27 mouse cellular contexts compared by ENCODE assay signal in genomic region chr6:8664956-8665355, GRCm38 (mm10).
"Had no signal": no experiment of that assay in that cellular context is flagged by ENCODE, and none has a peak within 500 bp of the region (broad histone marks: within the 10 kb centered on the region; RNA-seq: fewer than 3 reads in every experiment).

No protein-coding gene starts in this region.

- H3K27me3 ChIP-seq: heart, embryonic 13.5 days; heart, embryonic 15.5 days; hindbrain, embryonic 12.5 days; intestine, embryonic 15.5 days; limb, embryonic 15.5 days; liver, embryonic 12.5 days had no signal

- H3K4me2 ChIP-seq: heart, embryonic 11.5 days; heart, embryonic 13.5 days; heart, embryonic 15.5 days; hindbrain, embryonic 12.5 days; hindbrain, embryonic 14.5 days; intestine, embryonic 15.5 days; limb, embryonic 15.5 days; liver, embryonic 12.5 days had no signal

- H3K9ac ChIP-seq: heart, embryonic 13.5 days; heart, embryonic 15.5 days; hindbrain, embryonic 12.5 days; hindbrain, embryonic 14.5 days; intestine, embryonic 15.5 days; limb, embryonic 15.5 days; liver, embryonic 12.5 days; liver, embryonic 14.5 days had no signal

- H3K4me1 ChIP-seq: heart, embryonic 15.5 days; intestine, embryonic 15.5 days; liver, embryonic 12.5 days had no signal

- ATAC-seq: hindbrain, embryonic 16.5 days; inflammation-experienced regulatory T-cells, adult 6 months; intestine, embryonic 15.5 days; intestine, postnatal 0 days; liver, embryonic 12.5 days had no signal

- H3K27ac ChIP-seq: gastrocnemius, adult 2 months; heart, adult 2 months; heart, embryonic 13.5 days; heart, embryonic 15.5 days; hindbrain, embryonic 10.5 days; hindbrain, embryonic 12.5 days; hindbrain, embryonic 14.5 days; intestine, embryonic 15.5 days; layer of hippocampus, adult 2 months; left cerebral cortex, adult 2 months; limb, embryonic 15.5 days; liver, embryonic 12.5 days; liver, embryonic 14.5 days had no signal

- DNase-seq: gastrocnemius, adult 2 months; gastrocnemius, postnatal 10 days; gastrocnemius, postnatal 25 days; heart, adult 2 months; heart, postnatal 14 days; heart, postnatal 36 days; kidney, adult 18-20 months; kidney, adult 8-10 months; kidney, postnatal 10 days; kidney, postnatal 25 days; kidney, postnatal 4 days; layer of hippocampus, adult 9-11 months had no signal

- H3K36me3 ChIP-seq: heart, embryonic 15.5 days; hindbrain, embryonic 10.5 days; hindbrain, embryonic 12.5 days; intestine, embryonic 15.5 days; limb, embryonic 15.5 days; liver, embryonic 12.5 days had no signal

- H3K9me3 ChIP-seq: heart, embryonic 13.5 days; heart, embryonic 15.5 days; hindbrain, embryonic 10.5 days; hindbrain, embryonic 12.5 days; intestine, embryonic 15.5 days; limb, embryonic 15.5 days; liver, embryonic 12.5 days had no signal

- H3K4me3 ChIP-seq: gastrocnemius, adult 2 months; heart, adult 2 months; heart, embryonic 13.5 days; heart, embryonic 15.5 days; hindbrain, embryonic 10.5 days; hindbrain, embryonic 12.5 days; intestine, embryonic 15.5 days; layer of hippocampus, adult 2 months; left cerebral cortex, adult 2 months; limb, embryonic 15.5 days; liver, embryonic 12.5 days had no signal
